26 mouse cellular contexts compared by ENCODE assay signal in genomic region chr12:36126049-36126448, GRCm38 (mm10). TPM values are rescaled to one million over a fixed set of nuclear protein-coding genes. Genes with fewer than 3 reads are reported as not detected.
DNase-seq lines count a peak whose midpoint lies in the region; ATAC-seq and TF ChIP-seq lines count a peak whose summit lies in the region.
"Had no signal": no experiment of that assay in that cellular context is flagged by ENCODE, and none has a peak within 500 bp of the region (broad histone marks: within the 10 kb centered on the region; RNA-seq: fewer than 3 reads in every experiment).

No protein-coding gene starts in this region.

- peak; percentile 8 for DNase-seq in kidney, adult 18-20 months
- DNase-seq in kidney, adult 11 months = no peak
- DNase-seq in kidney, postnatal 0 days (ENCODE audit: low spot score) = peak; percentile 15
- peak; percentile 12 to 31 for DNase-seq in kidney, postnatal 36 days
- no peak for DNase-seq in natural killer cell, adult 2 months (ENCODE audit: low spot score in 2 of 2)
- DNase-seq in liver = no peak
- DNase-seq in embryonic facial prominence, embryonic 10.5 days (ENCODE audit: low spot score) = no peak
- DNase-seq: adrenal gland, adult 2 months; adrenal gland, postnatal 14 days; cerebellum, adult 11 months; cerebellum, adult 2 months; cerebellum, postnatal 10 days; cerebellum, postnatal 36 days; embryo, embryonic 11 days; gastrocnemius, postnatal 10 days; heart, adult 18-20 months; heart, postnatal 14 days; heart, postnatal 4 days had no signal

- no peak overlapping the region for H3K27ac ChIP-seq in kidney, embryonic 14.5 days (ENCODE audit: low read depth, low read length)
- no peak overlapping the region; the same call in 1 of the 2 replicates for H3K27ac ChIP-seq in kidney, postnatal 0 days
- H3K27ac ChIP-seq in embryonic facial prominence, embryonic 10.5 days (replicated peaks) = no peak overlapping the region
- H3K27ac ChIP-seq: forebrain, embryonic 10.5 days; forebrain, embryonic 13.5 days; heart, embryonic 15.5 days; hindbrain, embryonic 14.5 days had no signal

- no peak overlapping the region for H3K4me3 ChIP-seq in kidney, embryonic 14.5 days (ENCODE audit: low read length)
- no peak overlapping the region for H3K4me3 ChIP-seq in kidney, postnatal 0 days (replicated peaks; ENCODE audit: low read depth, low read length)
- H3K4me3 ChIP-seq in embryonic facial prominence, embryonic 10.5 days = no peak overlapping the region
- H3K4me3 ChIP-seq: forebrain, embryonic 10.5 days; forebrain, embryonic 13.5 days; heart, embryonic 12.5 days; heart, embryonic 15.5 days had no signal

- peak; percentile 80; the same call in 1 of the 2 replicates for ATAC-seq in kidney, embryonic 14.5 days (ENCODE audit: low FRiP score, low TSS enrichment)
- ATAC-seq in kidney, postnatal 0 days (replicated peaks; ENCODE audit: low FRiP score, low read depth) = peak; percentile 82
- ATAC-seq: CD4-positive, CD25-positive, alpha-beta regulatory T cell, adult 4 months; forebrain, embryonic 13.5 days; forebrain, embryonic 16.5 days had no signal

- H3K9ac ChIP-seq in kidney, embryonic 14.5 days (ENCODE audit: low read depth, low read length) = no peak overlapping the region
- H3K9ac ChIP-seq in kidney, postnatal 0 days (ENCODE audit: low read depth, low read length) = no peak overlapping the region
- H3K9ac ChIP-seq: forebrain, embryonic 13.5 days; heart, embryonic 12.5 days; heart, embryonic 15.5 days; hindbrain, embryonic 14.5 days had no signal

- peaks cover 5% of the 10 kb centered on the region; the same call in 1 of the 2 replicates for H3K4me1 ChIP-seq in kidney, embryonic 14.5 days (ENCODE audit: control insufficient read depth, insufficient read depth, low read length)
- no peaks in the 10 kb centered on the region for H3K4me1 ChIP-seq in kidney, postnatal 0 days (replicated peaks; ENCODE audit: insufficient read depth, low read length)
- H3K4me1 ChIP-seq in embryonic facial prominence, embryonic 10.5 days = no peaks in the 10 kb centered on the region
- H3K4me1 ChIP-seq: forebrain, embryonic 10.5 days; forebrain, embryonic 13.5 days; heart, embryonic 12.5 days; heart, embryonic 15.5 days had no signal

- no peaks in the 10 kb centered on the region for H3K27me3 ChIP-seq in kidney, embryonic 14.5 days (ENCODE audit: control insufficient read depth, insufficient read depth, low read length)
- no peaks in the 10 kb centered on the region for H3K27me3 ChIP-seq in kidney, postnatal 0 days (ENCODE audit: insufficient read depth, low read length)
- no peaks in the 10 kb centered on the region for H3K27me3 ChIP-seq in embryonic facial prominence, embryonic 10.5 days (replicated peaks; ENCODE audit: low read depth, poor library complexity, severe bottlenecking)
- H3K27me3 ChIP-seq: forebrain, embryonic 13.5 days; heart, embryonic 12.5 days; heart, embryonic 15.5 days had no signal

- peaks cover 43% of the 10 kb centered on the region for H3K36me3 ChIP-seq in kidney, embryonic 14.5 days (ENCODE audit: control insufficient read depth, insufficient read depth, low read length)
- peaks cover 6% of the 10 kb centered on the region; the same call in 1 of the 2 replicates for H3K36me3 ChIP-seq in kidney, postnatal 0 days (ENCODE audit: insufficient read depth, low read length)
- H3K36me3 ChIP-seq in embryonic facial prominence, embryonic 10.5 days (replicated peaks) = peaks cover 89% of the 10 kb centered on the region

- no peak overlapping the region for H3K4me2 ChIP-seq in kidney, embryonic 14.5 days (replicated peaks; ENCODE audit: low read depth, low read length)
- no peak overlapping the region for H3K4me2 ChIP-seq in kidney, postnatal 0 days (ENCODE audit: low read length)
- H3K4me2 ChIP-seq: forebrain, embryonic 13.5 days; heart, embryonic 12.5 days; heart, embryonic 15.5 days; hindbrain, embryonic 14.5 days had no signal

- no peaks in the 10 kb centered on the region for H3K9me3 ChIP-seq in kidney, embryonic 14.5 days (ENCODE audit: control insufficient read depth, low read length)
- no peaks in the 10 kb centered on the region for H3K9me3 ChIP-seq in kidney, postnatal 0 days (replicated peaks; ENCODE audit: low read length)
- H3K9me3 ChIP-seq in embryonic facial prominence, embryonic 10.5 days = no peaks in the 10 kb centered on the region
- H3K9me3 ChIP-seq: forebrain, embryonic 10.5 days; forebrain, embryonic 13.5 days; heart, embryonic 12.5 days; heart, embryonic 15.5 days had no signal

- TF ChIP-seq CTCF in kidney, postnatal 0 days (IDR thresholded peaks at IDR 0.05; ENCODE audit: low read depth) = no peak

- 64% methylated on average over 5 of the region's 5 CpGs for WGBS in kidney, embryonic 14.5 days
- WGBS in kidney, postnatal 0 days = 52% methylated on average over 5 of the region's 5 CpGs
- WGBS in embryonic facial prominence, embryonic 10.5 days = 96% methylated on average over 5 of the region's 5 CpGs

RNA-seq across cellular contexts. Expression of gene Ankmy2, which starts 30.9 kb away (rescaled TPM):
- polyA plus RNA-seq in kidney, embryonic 14.5 days (2014; fragmentation: Nextera tagmentation; extraction: Ambion mirVana) = 29.0 and 36.4 TPM in 2 replicates
- 35.4 and 40.1 TPM in 2 replicates for polyA plus RNA-seq in kidney, postnatal 0 days (2015; fragmentation: Nextera tagmentation; extraction: Ambion mirVana)
- 22.6 and 25.7 TPM in 2 replicates for polyA plus RNA-seq in embryonic facial prominence, embryonic 10.5 days (2016; fragmentation: Nextera tagmentation; extraction: Ambion mirVana)

RNA-seq across cellular contexts. Expression of gene Bzw2, which starts 31.8 kb away (rescaled TPM):
- 243 and 256 TPM in 2 replicates for polyA plus RNA-seq in kidney, embryonic 14.5 days (2014; fragmentation: Nextera tagmentation; extraction: Ambion mirVana)
- polyA plus RNA-seq in kidney, postnatal 0 days (2015; fragmentation: Nextera tagmentation; extraction: Ambion mirVana) = 157 and 163 TPM in 2 replicates
- polyA plus RNA-seq in embryonic facial prominence, embryonic 10.5 days (2016; fragmentation: Nextera tagmentation; extraction: Ambion mirVana) = 301 and 303 TPM in 2 replicates

Comparison
In these comparisons a context has a peak if more than half of its experiments do, and no peak if none do; other contexts are left out.
1. DNase-seq: peak in kidney, adult 18-20 months (single experiment), kidney, postnatal 0 days (single experiment) and kidney, postnatal 36 days (2 of 2); none in kidney, adult 11 months (single experiment), natural killer cell, adult 2 months (0 of 2), liver (single experiment) and embryonic facial prominence, embryonic 10.5 days (single experiment).